Mouse (Mus musculus) adipocyte (in vitro differentiated cells): Measurements from ENCODE around the gene Aspg.

Experiments used
- DNase-seq: peaks from one replicate; pipeline ENCODE4 v3.0.0-alpha.2; 2016; ENCODE audit warnings: low spot score

Gene Aspg

DNA sequence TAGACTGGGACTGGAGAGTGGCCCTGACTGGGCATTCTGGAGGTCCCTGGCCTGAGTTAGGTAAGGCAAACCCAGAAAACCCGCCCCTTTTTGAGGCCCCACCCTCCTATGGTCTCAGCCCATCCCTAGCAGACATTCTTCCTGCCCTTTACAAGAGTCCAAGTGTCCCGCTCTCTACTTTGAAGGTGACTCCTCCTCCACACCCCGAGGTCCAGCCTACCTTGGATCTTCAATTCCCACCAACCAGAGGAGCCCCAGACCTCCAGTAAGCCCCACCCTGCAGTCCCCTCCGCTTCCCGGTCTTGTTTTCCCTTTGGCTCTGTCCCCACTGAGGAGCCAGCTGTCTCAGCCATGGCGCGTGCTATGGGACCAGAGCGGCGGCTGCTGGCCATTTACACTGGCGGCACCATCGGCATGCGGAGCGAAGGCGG lies at the start of gene Aspg:
Aspg (plus strand) TSS at position 139 of the 431 bp plus-strand sequence.
- DNase-seq = no peak

DNA sequence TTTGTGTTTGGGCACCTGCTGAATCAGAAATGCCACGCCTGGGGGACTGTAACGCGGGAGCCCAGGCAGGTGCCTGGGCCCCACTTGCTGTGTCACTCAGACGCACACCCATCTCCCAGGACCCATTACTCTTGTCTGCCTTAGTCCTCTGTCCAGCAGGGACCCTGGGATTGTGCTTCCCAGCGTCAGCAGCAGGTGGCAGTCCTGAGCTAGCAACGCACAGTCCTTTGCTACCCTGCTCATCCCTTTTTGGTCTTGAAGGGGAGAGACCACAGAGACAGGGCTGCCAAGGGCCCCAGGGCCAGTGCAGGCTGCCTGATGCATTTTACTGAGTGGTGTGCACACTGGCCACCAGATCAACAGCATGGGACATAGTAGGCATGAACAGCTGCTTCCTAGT lies 28.8 kb upstream of the Aspg start:
- peak; percentile 50 for DNase-seq

DNA sequence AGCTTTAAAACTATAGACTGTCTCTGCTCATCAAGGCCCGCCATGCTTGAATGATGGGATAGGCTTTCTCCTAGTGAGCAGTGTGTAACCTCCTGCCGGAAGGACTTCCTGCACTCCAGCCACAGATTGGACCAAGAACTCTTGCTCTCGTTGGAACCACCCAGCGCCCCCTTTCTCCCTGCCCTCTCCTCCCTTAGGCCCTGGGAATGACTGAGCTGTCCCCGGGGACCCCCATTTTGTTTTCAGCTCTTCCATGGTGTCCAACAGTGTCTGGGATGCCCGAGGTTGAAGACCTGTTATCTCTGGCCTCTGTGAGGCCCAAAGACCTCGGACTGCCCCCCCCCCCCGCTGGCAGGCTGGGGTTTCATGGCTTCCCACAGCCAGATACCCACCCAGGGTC lies 26.6 kb upstream of the Aspg start:
- no peak for DNase-seq

DNA sequence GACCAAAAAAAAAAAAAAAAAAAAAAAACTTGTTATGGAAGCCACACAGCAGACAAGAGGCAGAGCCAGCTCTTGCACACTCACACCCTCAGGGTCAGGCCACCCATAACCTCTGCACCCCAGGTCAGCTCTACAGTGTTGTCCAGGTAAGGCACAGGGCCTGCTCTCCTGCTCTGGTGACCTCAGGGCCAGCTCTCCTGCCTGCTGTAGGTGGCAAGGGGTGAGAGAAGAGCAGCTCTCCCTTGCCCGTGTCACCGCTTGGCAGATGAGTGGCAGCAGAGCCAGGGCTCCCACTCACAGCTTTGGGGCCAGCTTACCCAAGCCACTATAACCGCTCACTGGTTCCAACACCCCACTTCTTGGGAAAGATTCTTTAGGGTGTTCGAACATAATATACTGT lies 25.6 kb upstream of the Aspg start:
- DNase-seq = no peak

DNA sequence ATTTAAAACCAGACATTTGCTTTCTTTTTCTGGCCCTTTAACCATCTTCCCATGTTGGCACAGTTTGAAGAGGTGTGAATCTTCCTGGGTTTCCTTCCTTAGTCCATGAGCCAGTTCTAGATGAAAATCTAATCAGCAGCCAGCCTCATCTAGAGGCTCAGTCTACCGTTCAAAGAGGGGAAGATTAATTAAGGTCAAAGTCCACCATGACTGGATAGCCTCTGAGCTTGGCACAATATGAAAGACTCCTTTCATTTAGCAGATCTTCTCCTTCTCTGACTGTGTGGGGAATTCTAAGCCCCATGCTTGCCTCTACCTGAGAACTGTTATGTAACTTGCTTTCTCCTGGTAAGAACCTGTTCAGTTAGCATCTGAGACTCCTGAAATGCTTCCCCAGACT lies 24.2 kb upstream of the Aspg start:
- no peak for DNase-seq

DNA sequence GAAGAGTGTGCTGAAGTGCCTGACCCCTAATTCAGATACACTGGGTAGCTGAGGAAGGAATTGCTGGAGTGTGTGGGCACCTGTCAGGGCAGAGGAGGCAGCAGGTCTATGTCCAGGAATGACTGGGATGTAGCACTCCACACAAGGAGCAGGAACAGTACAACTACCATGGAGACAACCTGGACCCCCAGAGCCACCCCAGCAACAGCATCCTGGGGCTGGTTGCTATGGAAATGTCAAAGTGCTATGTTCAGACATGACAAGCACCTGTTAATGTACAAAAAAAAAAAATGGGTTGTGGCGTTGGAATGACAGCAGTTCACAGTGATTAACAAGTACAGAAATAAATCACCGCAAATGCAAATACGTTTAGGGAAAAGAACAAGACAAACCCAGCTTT lies 20.2 kb upstream of the Aspg start:
- DNase-seq = no peak

DNA sequence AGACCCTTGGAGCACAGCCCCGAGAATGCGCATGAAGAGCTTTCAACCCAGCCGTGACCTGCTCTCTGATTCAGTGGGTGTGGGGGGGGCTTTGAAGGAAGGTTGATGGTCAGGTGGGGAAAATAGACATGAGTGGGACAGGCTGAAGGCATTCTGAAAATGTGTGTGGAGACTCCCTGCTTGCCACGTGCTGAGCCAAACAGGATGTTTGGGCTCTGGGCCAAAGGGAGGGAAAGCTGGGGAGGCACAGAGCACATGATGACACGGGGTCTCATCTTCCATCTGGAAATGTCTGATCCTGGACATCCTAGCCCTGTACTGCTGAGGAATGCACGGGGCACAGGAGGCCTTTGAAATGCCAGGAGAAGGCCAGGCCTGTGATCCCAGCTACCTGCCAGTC lies 19.8 kb upstream of the Aspg start:
- no peak for DNase-seq

DNA sequence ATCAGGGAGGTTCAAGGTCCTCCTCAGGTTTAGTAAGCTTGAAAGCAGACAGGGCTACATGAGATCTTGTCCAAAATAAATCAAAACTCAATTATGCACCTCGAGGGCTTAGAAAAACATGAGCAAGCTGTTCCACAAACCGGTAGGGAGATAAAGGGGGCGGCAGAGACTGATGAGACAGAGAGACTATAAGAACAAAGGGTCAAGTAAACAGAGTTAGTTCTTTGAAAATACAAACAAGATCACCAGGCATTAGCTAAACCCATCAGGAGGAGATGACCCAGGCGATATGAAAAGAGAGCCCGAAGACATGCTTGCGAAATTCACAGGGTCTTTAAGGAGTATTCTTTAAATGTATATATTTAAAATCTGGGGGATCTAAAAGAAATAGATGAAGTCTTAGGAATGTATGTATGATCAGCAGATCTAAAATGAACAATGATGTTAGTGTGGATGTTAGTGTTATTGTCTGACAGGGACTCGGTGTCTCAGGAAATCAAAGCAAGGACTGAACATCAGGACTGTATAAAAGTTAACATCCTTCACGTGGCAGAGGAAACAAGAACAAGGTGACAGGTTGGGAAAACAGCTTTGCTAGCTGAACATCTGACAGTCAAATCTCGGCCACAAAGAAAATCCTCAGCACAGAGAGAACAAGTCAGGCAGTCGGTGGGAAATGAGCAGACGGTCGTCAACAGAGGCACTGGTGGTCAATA lies 17.7 kb upstream of the Aspg start:
- no peak for DNase-seq

DNA sequence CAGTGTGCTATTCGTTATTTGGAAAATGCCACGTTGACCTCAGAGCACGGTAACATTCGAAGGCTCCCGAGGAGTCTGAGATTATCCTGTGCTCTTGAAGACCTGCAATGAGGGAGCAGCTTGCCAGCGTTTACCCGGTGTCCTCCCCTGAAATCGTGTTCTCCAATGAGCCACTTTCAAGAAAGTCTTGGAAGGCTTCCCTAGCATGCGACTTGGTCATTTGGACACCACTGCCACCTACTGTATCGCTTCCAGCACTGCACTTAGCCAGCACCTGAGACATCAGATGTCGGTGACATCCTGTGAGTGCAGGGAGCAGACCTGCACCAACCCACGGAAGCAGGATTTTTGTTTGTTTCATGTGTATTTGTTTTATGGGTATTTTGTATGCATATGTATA lies 15.4 kb upstream of the Aspg start:
- DNase-seq = peak; percentile 76

DNA sequence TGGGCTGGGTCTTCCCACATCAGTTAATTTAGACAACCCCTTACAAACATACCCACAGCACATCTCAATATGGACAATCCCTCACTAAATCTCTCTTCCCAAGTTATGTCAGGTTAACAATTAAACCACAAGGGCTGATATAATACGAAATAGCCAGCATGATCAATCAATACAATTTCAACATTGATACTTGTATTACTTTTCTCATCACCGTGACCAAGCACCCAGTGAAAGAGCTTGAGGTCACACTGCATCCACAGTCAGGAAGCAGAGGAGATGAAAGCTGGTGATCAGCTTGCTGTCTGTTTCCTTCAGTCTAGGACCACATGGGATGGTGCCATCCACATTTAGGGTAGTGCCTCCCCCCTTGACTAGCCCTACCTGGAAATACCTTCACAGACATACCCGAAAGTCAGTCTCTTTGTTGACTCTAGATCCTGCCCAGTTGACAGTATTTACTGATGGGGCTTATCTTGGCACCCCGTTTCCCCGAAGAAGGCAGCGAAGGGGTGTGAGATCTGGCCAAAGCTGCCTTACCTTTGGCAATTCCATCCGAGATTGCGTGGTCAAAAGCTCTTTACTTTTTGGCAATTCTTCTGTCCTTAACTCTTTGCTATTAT lies 12.1 kb upstream of the Aspg start:
- DNase-seq = no peak

DNA sequence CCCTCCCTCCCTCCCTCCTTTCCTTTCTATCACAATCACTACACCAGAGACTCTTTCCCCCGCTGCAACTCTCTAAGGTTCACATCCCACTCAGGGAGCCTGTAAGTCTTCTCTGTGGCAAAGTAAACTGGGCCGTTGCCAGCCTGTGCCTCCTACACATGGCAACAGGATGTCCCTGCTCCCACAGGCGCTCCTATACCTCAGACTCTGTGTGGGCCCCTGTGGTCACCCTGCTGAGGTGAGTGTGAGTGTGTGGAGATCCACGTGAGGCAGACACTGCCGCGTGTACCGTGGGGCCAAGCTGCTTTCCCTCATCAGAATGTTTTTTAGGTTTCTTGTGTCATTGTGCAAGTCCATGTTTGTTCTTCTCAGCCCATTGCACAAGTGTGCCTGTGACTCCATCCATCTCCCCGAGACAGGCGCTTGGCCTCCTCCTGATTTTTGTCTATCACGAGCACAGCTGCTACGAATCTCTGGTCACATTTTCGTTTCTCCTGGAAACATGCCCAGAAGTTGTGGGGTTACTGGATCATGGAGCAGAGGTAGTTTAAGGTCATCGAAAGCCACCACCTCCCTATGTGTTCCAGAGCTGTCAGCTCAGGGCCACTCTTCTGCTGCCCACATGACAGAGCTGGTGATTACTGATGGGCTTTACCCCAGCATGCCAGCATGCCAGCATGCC lies 10.3 kb upstream of the Aspg start:
- DNase-seq = peak; percentile 84

DNA sequence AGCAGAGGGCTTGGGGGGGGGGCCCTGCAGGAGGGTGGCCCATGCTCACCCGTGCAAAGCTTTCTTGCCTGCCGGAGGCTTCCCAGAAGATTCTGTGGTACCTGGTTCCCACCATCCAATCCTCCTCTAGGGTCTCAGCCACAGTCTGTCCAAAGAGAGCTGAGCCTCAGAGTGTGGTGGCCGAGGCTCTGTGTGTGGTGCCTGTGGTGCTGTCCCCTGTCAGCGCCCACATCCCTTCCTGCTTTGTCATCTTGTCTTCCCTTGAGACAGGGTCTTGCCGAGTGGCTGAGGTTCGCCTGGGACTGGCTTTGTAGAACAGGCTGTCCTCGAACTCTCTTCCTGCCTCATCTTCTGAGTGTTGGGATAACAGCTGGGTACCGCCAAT lies 9.8 kb upstream of the Aspg start:
- no peak for DNase-seq

DNA sequence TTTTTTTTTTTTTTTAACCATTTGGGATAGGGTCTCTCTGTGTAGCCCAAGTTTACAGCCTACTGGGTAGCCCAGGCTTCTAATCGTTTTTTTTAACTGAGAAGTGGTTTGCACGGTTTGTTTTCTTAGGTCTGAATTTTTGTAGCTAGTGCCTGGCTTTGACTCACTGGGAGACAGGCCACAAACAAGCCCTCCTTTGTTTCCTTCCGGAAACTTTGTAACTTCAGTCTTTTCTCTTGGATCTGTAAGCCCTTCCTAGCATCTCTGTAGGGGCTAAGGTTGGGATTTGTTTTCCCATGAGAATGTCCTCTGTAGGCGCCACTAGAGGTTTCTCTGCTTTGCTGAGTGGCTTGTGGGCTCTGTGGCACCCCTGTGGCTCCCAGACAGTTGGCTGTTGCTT lies 6.4 kb upstream of the Aspg start:
- DNase-seq = no peak

DNA sequence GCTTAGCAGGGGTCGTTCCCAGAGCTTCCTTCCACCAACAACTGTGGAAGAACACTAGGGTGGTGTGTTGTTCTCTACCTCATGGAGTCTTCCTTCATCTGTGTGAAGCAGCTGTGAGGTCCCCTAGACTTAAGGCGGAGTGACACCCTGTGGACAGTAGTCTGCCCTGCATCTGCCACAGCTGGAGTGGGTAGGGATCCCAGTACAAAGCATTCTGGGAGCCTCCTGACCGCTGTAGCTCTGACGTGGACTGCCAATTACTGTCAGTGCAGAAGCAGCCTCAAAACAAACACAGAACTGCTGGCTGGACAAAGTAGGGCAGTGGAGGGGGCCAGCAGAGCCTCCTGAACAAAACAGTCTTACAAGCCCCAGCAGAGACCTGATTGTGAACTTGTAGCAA lies 5.4 kb upstream of the Aspg start:
- peak; percentile 22 for DNase-seq

DNA sequence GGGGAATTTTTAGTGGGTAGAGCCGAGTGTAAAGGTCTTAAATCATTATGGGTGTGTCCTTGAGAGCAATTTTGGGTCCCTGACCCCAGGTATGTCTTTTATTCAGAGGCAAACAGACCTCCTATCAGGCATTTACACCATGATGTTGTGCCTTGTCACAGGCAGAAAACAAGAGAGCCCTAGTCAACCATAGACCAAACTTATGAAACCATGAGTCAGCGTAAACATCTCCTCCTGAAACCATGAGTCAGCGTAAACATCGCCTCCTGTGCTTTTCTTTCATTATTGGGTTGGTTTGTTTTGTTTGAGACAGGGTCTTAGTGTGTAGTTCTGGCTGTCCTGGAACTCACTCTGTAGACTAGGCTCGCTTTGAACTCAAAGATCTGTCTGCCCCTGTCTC lies 3.3 kb upstream of the Aspg start:
- peak; percentile 14 for DNase-seq

DNA sequence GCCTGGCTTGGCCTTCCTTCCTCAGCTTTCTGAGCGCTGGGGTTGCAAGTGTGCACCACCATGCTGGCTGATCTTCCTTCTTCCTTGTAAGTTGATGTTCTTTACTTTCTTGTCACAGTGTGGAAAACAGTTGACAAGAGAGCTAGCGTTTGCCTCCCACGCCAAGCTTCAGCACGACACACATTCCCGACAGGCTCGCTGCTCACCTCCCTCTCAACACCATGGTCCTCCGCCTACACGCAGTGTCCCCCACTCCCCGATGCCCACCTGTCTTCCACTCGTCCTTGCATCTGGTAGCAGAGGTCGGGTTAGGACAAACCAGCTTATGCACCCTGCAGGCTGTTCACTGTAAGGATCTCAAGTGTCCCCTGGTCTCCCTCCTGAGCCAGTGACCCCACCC lies 1.6 kb upstream of the Aspg start:
- no peak for DNase-seq

DNA sequence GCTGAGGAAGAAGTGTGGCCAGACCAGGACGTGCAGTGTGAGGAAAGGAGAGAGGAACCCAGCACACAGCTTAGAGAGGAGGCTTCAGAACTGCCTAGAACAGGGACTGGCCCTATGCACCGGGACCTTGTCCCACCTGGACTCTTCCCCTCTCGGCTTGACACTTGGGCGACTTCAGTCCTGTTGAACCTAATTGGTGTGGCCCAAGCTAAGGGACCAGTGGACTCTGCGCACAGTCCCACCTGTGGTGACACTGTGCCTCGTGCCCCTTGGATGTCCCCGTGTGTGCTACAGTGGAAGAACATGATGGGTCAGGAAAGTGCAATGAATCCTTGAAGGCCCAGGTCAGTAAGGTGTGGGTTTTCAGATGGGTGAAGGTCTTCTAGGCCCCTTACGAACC lies 1.2 kb downstream of the Aspg start:
- DNase-seq = no peak

DNA sequence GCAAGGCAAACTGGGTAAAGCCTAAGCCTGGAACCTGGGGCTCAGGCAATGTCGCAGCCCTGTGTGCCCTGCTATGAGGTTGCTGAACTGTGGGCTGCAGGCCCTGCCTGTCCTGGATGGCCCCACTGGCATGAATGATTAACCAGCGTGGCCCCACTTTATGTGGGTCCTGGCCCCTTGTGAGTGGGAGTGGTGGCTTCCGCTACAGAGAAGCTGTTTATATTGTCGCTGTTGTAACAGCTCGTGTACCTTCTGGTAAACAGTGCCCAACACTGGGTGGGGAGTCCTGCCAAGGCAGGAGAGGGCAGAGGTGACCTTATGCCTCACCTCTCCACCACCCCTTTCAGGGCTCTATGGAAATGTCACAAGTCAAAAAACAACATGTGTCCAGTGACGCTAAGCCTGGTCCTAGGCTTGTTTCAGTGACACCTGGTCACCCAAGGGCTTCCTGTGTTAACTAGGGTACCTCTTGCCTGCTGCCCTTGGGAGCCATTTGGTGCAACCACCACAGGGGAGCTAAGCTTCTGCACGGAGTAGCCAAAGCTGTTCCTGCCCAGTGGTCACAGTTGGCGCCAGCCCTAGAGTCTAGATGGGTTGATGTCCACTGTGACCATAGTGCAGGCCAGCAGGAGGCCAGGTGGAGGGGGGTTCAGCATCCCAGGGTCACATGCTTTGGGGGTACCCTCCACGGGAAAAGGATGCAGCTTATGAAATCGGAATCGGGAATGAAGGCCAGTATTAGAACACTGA lies 2.4 kb downstream of the Aspg start:
- no peak for DNase-seq

DNA sequence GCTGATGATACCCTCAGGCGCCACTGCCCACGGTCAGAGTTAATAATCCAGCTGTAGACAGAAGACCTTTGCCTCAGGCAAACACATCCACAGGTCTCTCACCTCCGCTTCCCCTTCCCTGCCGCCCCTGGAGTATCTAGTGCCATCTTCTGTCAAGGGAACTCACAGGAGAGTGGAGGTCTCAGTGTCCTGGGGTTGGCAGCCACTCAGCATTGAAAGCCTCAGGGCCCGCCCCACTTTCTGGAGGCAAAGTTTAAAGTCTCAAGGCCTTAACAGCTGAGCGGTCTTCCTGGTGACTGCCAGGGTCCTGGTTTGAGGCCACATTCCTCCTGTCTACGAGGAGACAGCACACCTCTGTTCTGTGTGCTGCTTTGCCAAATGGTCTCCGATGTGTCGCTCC lies 3.2 kb downstream of the Aspg start:
- no peak for DNase-seq

DNA sequence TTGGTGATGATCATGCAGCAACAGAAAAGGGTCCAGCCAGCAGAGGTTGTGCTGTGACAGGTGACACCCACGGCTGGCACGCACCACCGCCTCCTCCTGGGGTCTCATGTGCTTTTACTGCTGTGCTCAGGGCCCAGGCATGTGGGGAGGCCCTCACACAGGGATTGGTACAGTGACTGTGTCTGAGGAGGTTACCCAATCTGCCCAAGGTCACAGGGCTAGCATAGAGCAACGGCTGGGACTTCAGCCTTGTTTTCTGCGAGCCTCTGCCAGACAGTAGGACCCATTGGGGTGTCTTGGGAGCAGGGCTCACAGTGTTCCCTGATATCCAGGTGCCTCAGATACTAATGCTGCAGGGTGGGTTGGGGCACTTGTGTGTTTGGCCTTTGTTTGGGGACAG lies 4.8 kb downstream of the Aspg start:
- no peak for DNase-seq

DNA sequence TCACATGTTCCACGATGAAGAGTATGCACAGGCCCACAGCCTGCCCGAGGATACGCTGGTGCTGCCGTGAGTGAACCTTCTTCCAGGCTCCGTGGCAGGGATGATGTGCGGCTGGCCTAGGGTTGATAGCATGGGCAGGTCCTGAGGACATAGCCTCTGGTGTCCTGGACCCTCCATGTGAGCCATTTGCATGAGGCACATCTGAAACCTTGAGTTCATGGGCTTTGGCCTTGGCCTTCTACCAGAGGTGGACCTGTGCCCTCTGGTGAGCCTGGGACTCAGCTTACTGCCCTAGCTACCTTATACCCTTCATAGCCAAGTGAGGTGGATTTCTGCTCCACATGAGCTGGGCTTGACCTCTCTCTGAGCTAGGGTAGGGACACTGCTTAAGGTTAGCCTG lies 5.8 kb downstream of the Aspg start:
- DNase-seq = no peak

DNA sequence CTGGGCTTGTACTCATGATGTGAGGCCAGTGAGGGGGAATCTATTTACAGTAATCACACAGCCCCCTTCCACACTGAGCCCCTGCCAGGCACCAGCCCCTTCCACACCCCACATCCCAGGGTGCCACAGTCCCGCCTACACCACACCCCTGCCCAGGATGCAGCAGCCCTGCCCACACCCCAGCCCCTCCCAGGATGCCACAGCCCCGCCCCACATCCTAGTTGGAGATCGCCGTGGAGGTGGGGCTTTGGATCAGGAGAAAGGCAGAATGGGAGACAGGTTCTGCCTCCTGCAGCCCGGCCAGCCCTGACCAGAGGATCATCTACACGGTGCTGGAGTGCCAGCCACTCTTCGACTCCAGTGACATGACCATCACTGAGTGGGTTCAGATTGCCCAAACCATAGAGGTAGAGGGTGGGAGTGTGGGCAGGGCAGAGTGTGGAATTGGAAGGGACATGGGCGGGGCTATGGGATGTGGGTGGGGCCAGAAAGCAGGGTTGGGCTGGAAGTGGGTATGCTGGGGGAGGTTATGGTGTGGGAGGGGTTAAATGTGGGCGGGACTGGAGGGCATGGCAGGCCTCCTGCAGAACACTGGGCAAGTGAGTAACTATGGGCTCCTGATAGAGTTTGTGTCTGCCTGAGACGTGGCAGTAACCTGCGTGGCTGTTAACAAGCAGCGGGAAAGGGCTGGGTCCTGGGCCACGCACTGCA lies 6.4 kb downstream of the Aspg start:
- no peak for DNase-seq
